Mouse (Mus musculus): Measurements from ENCODE around the gene Map3k3. TPM values are rescaled to one million over a fixed set of nuclear protein-coding genes. Genes with fewer than 3 reads are reported as not detected.

The Map3k3 gene
- polyA plus RNA-seq, 1 experiment from 2014 or later = 20.5 TPM

GRCm38 (mm10) chr11:106159921-106160840, 75.8 kb downstream of the Map3k3 start:
- H3K4me2 ChIP-seq = peak overlapping the region; percentile 93
- H3K9ac ChIP-seq = peak overlapping the region; percentile 96
- H3K27ac ChIP-seq (replicated peaks) = peak overlapping the region; percentile 92
- H3K36me3 ChIP-seq = peaks cover 57% of the 10 kb centered on the region
- peak overlapping the region; percentile 87 for H3K4me3 ChIP-seq
- H3K4me1 ChIP-seq = peaks cover 33% of the 10 kb centered on the region
- WGBS = under 1% methylated on average over 75 of the region's 106 CpGs
- no peaks in the 10 kb centered on the region for H3K9me3 ChIP-seq
- no peaks in the 10 kb centered on the region for H3K27me3 ChIP-seq (replicated peaks)
- ATAC-seq (ENCODE audit: extremely low read depth, insufficient number of reproducible peaks, low FRiP score, low TSS enrichment) = peak; percentile 9; the same call in 1 of the 2 replicates

- Histone ChIP-seq H3K27me3 (replicated peaks) (no peaks in the 10 kb centered on the region), H3K4me1 (peaks cover 33% of the 10 kb centered on the region), H3K4me3 (peak within 1 kb of the TSS; percentile 87), H3K4me2 (peak within 1 kb of the TSS; percentile 93), H3K9me3 (no peaks in the 10 kb centered on the region), H3K36me3 (peaks cover 57% of the 10 kb centered on the region), H3K27ac (replicated peaks) (peak within 1 kb of the TSS; percentile 92), H3K9ac (peak within 1 kb of the TSS; percentile 96)
- ATAC-seq (ENCODE audit: extremely low read depth, insufficient number of reproducible peaks, low FRiP score, low TSS enrichment) = no peak
- WGBS = 31% methylated on average over 22 of the region's 22 CpGs
Observed at GRCm38 (mm10) chr11:106160841-106161721, 76.7 kb downstream of the Map3k3 start, which contains the start of the genes Gm10840 and Limd2. Gene Gm10840, plus strand, starts transcription at chr11:106160850. Gene Limd2, minus strand, starts transcription at chr11:106160860.

- H3K4me3 ChIP-seq = no peak overlapping the region
- no peak for ATAC-seq (ENCODE audit: extremely low read depth, insufficient number of reproducible peaks, low FRiP score, low TSS enrichment)
- peaks cover 29% of the 10 kb centered on the region for H3K4me1 ChIP-seq
- WGBS = 77% methylated on average over 2 of the region's 2 CpGs
- H3K36me3 ChIP-seq = peaks cover 54% of the 10 kb centered on the region
- no peaks in the 10 kb centered on the region for H3K9me3 ChIP-seq
- H3K4me2 ChIP-seq = no peak overlapping the region
- no peaks in the 10 kb centered on the region for H3K27me3 ChIP-seq (replicated peaks)
- H3K27ac ChIP-seq (replicated peaks) = no peak overlapping the region
- no peak overlapping the region for H3K9ac ChIP-seq
Observed at GRCm38 (mm10) chr11:106162237-106162636, 77.8 kb downstream of the Map3k3 start.

- no peak overlapping the region for H3K4me2 ChIP-seq
- no peak for ATAC-seq (ENCODE audit: extremely low read depth, insufficient number of reproducible peaks, low FRiP score, low TSS enrichment)
- no peak overlapping the region for H3K9ac ChIP-seq
- WGBS = 67% methylated on average over 4 of the region's 4 CpGs
- peaks cover 58% of the 10 kb centered on the region for H3K36me3 ChIP-seq
- peaks cover 21% of the 10 kb centered on the region for H3K4me1 ChIP-seq
- H3K9me3 ChIP-seq = no peaks in the 10 kb centered on the region
- H3K4me3 ChIP-seq = no peak overlapping the region
- H3K27ac ChIP-seq (replicated peaks) = peak overlapping the region; percentile 54
- no peaks in the 10 kb centered on the region for H3K27me3 ChIP-seq (replicated peaks)
Observed at GRCm38 (mm10) chr11:106163546-106163945, 79.1 kb downstream of the Map3k3 start.

- Histone ChIP-seq H3K4me3 (no peak overlapping the region), H3K9ac (0 out of 2 replicates have a peak overlapping the region, but pooled peaks have one; percentile 5), H3K27ac (replicated peaks) (0 out of 2 replicates have a peak overlapping the region, but pooled peaks have one; percentile 54), H3K36me3 (peaks cover 62% of the 10 kb centered on the region), H3K27me3 (replicated peaks) (no peaks in the 10 kb centered on the region), H3K9me3 (no peaks in the 10 kb centered on the region), H3K4me2 (no peak overlapping the region), H3K4me1 (peaks cover 10% of the 10 kb centered on the region)
- ATAC-seq (ENCODE audit: extremely low read depth, insufficient number of reproducible peaks, low FRiP score, low TSS enrichment) = no peak
- 81% methylated on average over 16 of the region's 16 CpGs for WGBS
Observed at GRCm38 (mm10) chr11:106164601-106165180, 80.3 kb downstream of the Map3k3 start.

GRCm38 (mm10) chr11:106167435-106167834, 83.0 kb downstream of the Map3k3 start:
- Histone ChIP-seq H3K4me1 (no peaks in the 10 kb centered on the region), H3K9ac (no peak overlapping the region), H3K27ac (replicated peaks) (no peak overlapping the region), H3K27me3 (replicated peaks) (no peaks in the 10 kb centered on the region), H3K9me3 (no peaks in the 10 kb centered on the region), H3K36me3 (peaks cover 79% of the 10 kb centered on the region), H3K4me2 (no peak overlapping the region), H3K4me3 (no peak overlapping the region)
- ATAC-seq (ENCODE audit: extremely low read depth, insufficient number of reproducible peaks, low FRiP score, low TSS enrichment) = no peak
- WGBS = 77% methylated on average over 5 of the region's 5 CpGs

- 79% methylated on average over 7 of the region's 7 CpGs for WGBS
- H3K4me1 ChIP-seq = no peaks in the 10 kb centered on the region
- H3K4me2 ChIP-seq = no peak overlapping the region
- no peaks in the 10 kb centered on the region for H3K9me3 ChIP-seq
- no peak overlapping the region for H3K9ac ChIP-seq
- H3K36me3 ChIP-seq = peaks cover 53% of the 10 kb centered on the region
- no peak for ATAC-seq (ENCODE audit: extremely low read depth, insufficient number of reproducible peaks, low FRiP score, low TSS enrichment)
- no peaks in the 10 kb centered on the region for H3K27me3 ChIP-seq (replicated peaks)
- no peak overlapping the region for H3K4me3 ChIP-seq
- no peak overlapping the region for H3K27ac ChIP-seq (replicated peaks)
Observed at GRCm38 (mm10) chr11:106170807-106171206, 86.4 kb downstream of the Map3k3 start.

GRCm38 (mm10) chr11:106173228-106173627, 88.8 kb downstream of the Map3k3 start:
- no peak overlapping the region for H3K4me2 ChIP-seq
- H3K36me3 ChIP-seq = peaks cover 32% of the 10 kb centered on the region
- ATAC-seq (ENCODE audit: extremely low read depth, insufficient number of reproducible peaks, low FRiP score, low TSS enrichment) = no peak
- H3K27me3 ChIP-seq (replicated peaks) = no peaks in the 10 kb centered on the region
- no peak overlapping the region for H3K27ac ChIP-seq (replicated peaks)
- 82% methylated on average over 2 of the region's 2 CpGs for WGBS
- no peak overlapping the region for H3K4me3 ChIP-seq
- H3K4me1 ChIP-seq = no peaks in the 10 kb centered on the region
- H3K9ac ChIP-seq = no peak overlapping the region
- H3K9me3 ChIP-seq = no peaks in the 10 kb centered on the region

- no peak overlapping the region for H3K4me3 ChIP-seq
- H3K36me3 ChIP-seq = peaks cover 25% of the 10 kb centered on the region
- H3K4me2 ChIP-seq = no peak overlapping the region
- H3K27ac ChIP-seq (replicated peaks) = no peak overlapping the region
- H3K27me3 ChIP-seq (replicated peaks) = no peaks in the 10 kb centered on the region
- WGBS = 70% methylated on average over 5 of the region's 5 CpGs
- H3K9me3 ChIP-seq = no peaks in the 10 kb centered on the region
- no peak overlapping the region for H3K9ac ChIP-seq
- ATAC-seq (ENCODE audit: extremely low read depth, insufficient number of reproducible peaks, low FRiP score, low TSS enrichment) = no peak
- H3K4me1 ChIP-seq = peaks cover 5% of the 10 kb centered on the region; the same call in 1 of the 2 replicates
Observed at GRCm38 (mm10) chr11:106174372-106174771, 90.0 kb downstream of the Map3k3 start.

- Histone ChIP-seq H3K9me3 (no peaks in the 10 kb centered on the region), H3K4me1 (peaks cover 11% of the 10 kb centered on the region), H3K4me2 (no peak overlapping the region), H3K27me3 (replicated peaks) (no peaks in the 10 kb centered on the region), H3K27ac (replicated peaks) (no peak overlapping the region), H3K36me3 (peaks cover 21% of the 10 kb centered on the region), H3K4me3 (no peak overlapping the region), H3K9ac (no peak overlapping the region)
- 62% methylated on average over 3 of the region's 3 CpGs for WGBS
- ATAC-seq (ENCODE audit: extremely low read depth, insufficient number of reproducible peaks, low FRiP score, low TSS enrichment) = no peak
Observed at GRCm38 (mm10) chr11:106175081-106175480, 90.7 kb downstream of the Map3k3 start.

GRCm38 (mm10) chr11:106176372-106176771, 92.0 kb downstream of the Map3k3 start:
- H3K36me3 ChIP-seq = peaks cover 15% of the 10 kb centered on the region
- H3K9ac ChIP-seq = no peak overlapping the region
- no peak overlapping the region for H3K4me3 ChIP-seq
- H3K9me3 ChIP-seq = no peaks in the 10 kb centered on the region
- no peaks in the 10 kb centered on the region for H3K27me3 ChIP-seq (replicated peaks)
- no peak overlapping the region for H3K27ac ChIP-seq (replicated peaks)
- H3K4me1 ChIP-seq = peaks cover 11% of the 10 kb centered on the region
- WGBS = 52% methylated on average over 5 of the region's 5 CpGs
- ATAC-seq (ENCODE audit: extremely low read depth, insufficient number of reproducible peaks, low FRiP score, low TSS enrichment) = no peak
- no peak overlapping the region for H3K4me2 ChIP-seq

Data from heart, embryonic 13.5 days (tissue).